Mouse (Mus musculus) heart, adult 2 months (tissue): ENCODE measurements around the gene Rpl22.

ENCODE experiments used
- CTCF ChIP-seq: fragments of 200-600 bp; IDR thresholded peaks from 2 replicates; pipeline ENCODE4 v1.8.1; 2022; ENCODE audit warnings: antibody characterized with exemption, mild to moderate bottlenecking, moderate library complexity
- EP300 ChIP-seq: fragments of 200-500 bp; IDR thresholded peaks from 2 replicates; pipeline ENCODE4 v1.6.1; 2011; ENCODE audit warnings: low read depth, low read length, control low read depth; ENCODE audit not compliant: insufficient read depth
- POLR2A ChIP-seq: fragments of 200-500 bp; IDR thresholded peaks from 2 replicates; pipeline ENCODE4 v1.6.1; 2011; ENCODE audit warnings: mild to moderate bottlenecking, low read depth, low read length, control low read depth; ENCODE audit not compliant: insufficient read depth

DNA sequence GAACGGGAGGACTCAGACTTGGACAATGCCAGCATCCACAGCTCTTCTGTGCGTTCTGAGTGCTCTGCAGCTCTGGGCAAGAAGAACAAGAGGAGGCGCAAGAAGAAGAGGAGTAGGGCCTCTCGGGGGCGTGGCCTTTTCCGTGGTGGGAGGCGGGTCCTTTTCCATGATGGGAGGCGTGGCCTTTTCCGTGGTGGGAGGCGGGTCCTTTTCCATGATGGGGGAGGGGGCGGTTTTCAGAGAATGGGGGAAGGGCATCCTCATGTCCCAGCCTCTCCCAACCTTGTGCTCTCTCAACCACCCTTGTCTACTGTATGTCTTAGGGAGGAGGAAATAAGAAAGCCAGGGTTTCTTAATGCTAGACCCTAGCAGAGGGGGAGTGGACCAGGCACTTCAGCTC lies 34.2 kb downstream of the Rpl22 start:
- TF ChIP-seq CTCF (no peak), POLR2A (no peak), EP300 (no peak)
